Mouse (Mus musculus): Measurements from ENCODE around the gene Prg3.
A peak's percentile ranks its signal among the peaks of the same experiment; 100 is the strongest.

Prg3 gene

GRCm38 (mm10) chr2:85037047-85038026 lies 49.3 kb downstream of the Prg3 start, which contains the start of the genes Ssrp1 and P2rx3:
TSS of gene Ssrp1 (plus strand) at chr2:85037234.
TSS of gene P2rx3 (minus strand) at chr2:85037462.
- DNase-seq (ENCODE audit: low read depth, low spot score): peak; percentile 93

GRCm38 (mm10) chr2:85038336-85038735 lies 50.3 kb downstream of the Prg3 start:
- no peak for DNase-seq (ENCODE audit: low read depth, low spot score)

Measured in A20 (cell line).